Mouse (Mus musculus) CH12.LX (cell line): ENCODE data around the gene Hes2. TPM values are rescaled to one million over a fixed set of nuclear protein-coding genes. Genes with fewer than 3 reads are reported as not detected.

Experiments
- DNase-seq: peaks from one replicate; pipeline ENCODE4 v3.0.0-alpha.2; 2013; ENCODE audit errors: extremely low read depth
- H3K27ac ChIP-seq: 2 replicates; pipeline ENCODE4 v1.5.1; 2012; ENCODE audit warnings: low read depth, mild to moderate bottlenecking, control low read depth, moderate library complexity; ENCODE audit not compliant: insufficient read depth
- H3K27me3 ChIP-seq: replicated peaks from 2 replicates; pipeline ENCODE3; 2012; ENCODE audit warnings: inconsistent platforms
- H3K36me3 ChIP-seq, 2 experiments: replicated peaks in 1 of 2; 2 replicates each; pipeline versions ENCODE3 to v1.6.1; 2012; ENCODE audit warnings: inconsistent platforms in 1 of 2, low read length in 1 of 2, mild to moderate bottlenecking in 1 of 2, mixed read lengths in 1 of 2, moderate library complexity in 1 of 2; ENCODE audit not compliant: control insufficient read depth in 1 of 2, insufficient read depth in 1 of 2
- H3K4me1 ChIP-seq, 2 experiments: 2 replicates each; pipeline ENCODE4 v1.6.1; 2012; ENCODE audit warnings: inconsistent platforms in 1 of 2, moderate library complexity in 1 of 2; ENCODE audit not compliant: insufficient read depth in 2 of 2, control insufficient read depth in 1 of 2
- H3K4me2 ChIP-seq: 2 replicates; pipeline ENCODE4 v1.6.1; 2012; ENCODE audit warnings: low read depth, mild to moderate bottlenecking, control low read depth; ENCODE audit not compliant: poor library complexity, insufficient read depth, severe bottlenecking
- H3K4me3 ChIP-seq, 3 experiments: fragments of 150-350 bp in 1 of 3; sonication (generic) in 1 of 3; replicated peaks in 1 of 3; 2 replicates each; pipeline versions ENCODE3 to v1.5.1; 2011 to 2012; ENCODE audit warnings: low read depth in 2 of 3, low read length in 2 of 3, mild to moderate bottlenecking in 2 of 3, moderate library complexity in 2 of 3, control low read depth in 1 of 3, improper control_type of control experiment in 1 of 3, inconsistent platforms in 1 of 3, mixed read lengths in 1 of 3; ENCODE audit not compliant: poor library complexity in 1 of 3
- H3K79me2 ChIP-seq: replicated peaks from 2 replicates; pipeline ENCODE4 v1.6.1; 2012; ENCODE audit warnings: mild to moderate bottlenecking, moderate library complexity; ENCODE audit not compliant: control insufficient read depth, poor library complexity, insufficient read depth, severe bottlenecking; ENCODE audit errors: extremely low read depth
- H3K9ac ChIP-seq: 2 replicates; pipeline ENCODE4 v1.6.1; 2012; ENCODE audit warnings: low read depth, mild to moderate bottlenecking, control low read depth, moderate library complexity; ENCODE audit not compliant: insufficient read depth
- H3K9me3 ChIP-seq: replicated peaks from 2 replicates; pipeline ENCODE3; 2012; ENCODE audit warnings: low read length, inconsistent platforms, mixed read lengths
- BHLHE40 ChIP-seq: IDR thresholded peaks from 2 replicates; pipeline ENCODE4 v1.6.1; 2011; ENCODE audit warnings: mild to moderate bottlenecking, low read depth, low read length, improper control_type of control experiment
- CHD1 ChIP-seq: IDR thresholded peaks from 2 replicates; pipeline ENCODE4 v1.6.1; 2012; ENCODE audit warnings: low read depth, low read length, improper control_type of control experiment, inconsistent platforms
- CTCF ChIP-seq, 2 experiments: IDR thresholded peaks in 1 of 2; conservative IDR thresholded peaks in 1 of 2; 2 replicates each; pipeline ENCODE4 v1.5.1; 2011 to 2012; ENCODE audit warnings: low read depth in 2 of 2, low read length in 2 of 2, improper control_type of control experiment in 1 of 2, inconsistent platforms in 1 of 2, mild to moderate bottlenecking in 1 of 2, moderate library complexity in 1 of 2
- ELF1 ChIP-seq: IDR thresholded peaks from 2 replicates; pipeline ENCODE4 v1.6.1; 2014; ENCODE audit warnings: low read depth, mild to moderate bottlenecking, inconsistent platforms, low read length, improper control_type of control experiment
- EP300 ChIP-seq: IDR thresholded peaks from 2 replicates; pipeline ENCODE4 v1.6.1; 2011; ENCODE audit warnings: low read length, improper control_type of control experiment
- GABPA ChIP-seq: IDR thresholded peaks from 2 replicates; pipeline ENCODE4 v1.6.1; 2012; ENCODE audit warnings: low read depth, low read length, improper control_type of control experiment, inconsistent platforms; ENCODE audit not compliant: insufficient replicate concordance
- HCFC1 ChIP-seq: IDR thresholded peaks from 2 replicates; pipeline ENCODE4 v1.6.1; 2012; ENCODE audit warnings: low read depth, mild to moderate bottlenecking, inconsistent platforms, low read length, improper control_type of control experiment
- KAT2A ChIP-seq: IDR thresholded peaks from 2 replicates; pipeline ENCODE4 v1.6.1; 2012; ENCODE audit warnings: low read length, improper control_type of control experiment, inconsistent platforms; ENCODE audit not compliant: insufficient replicate concordance
- MAFK ChIP-seq: IDR thresholded peaks from 2 replicates; pipeline ENCODE4 v1.6.1; 2011; ENCODE audit warnings: low read length, improper control_type of control experiment; ENCODE audit not compliant: insufficient replicate concordance
- MAZ ChIP-seq: IDR thresholded peaks from 2 replicates; pipeline ENCODE4 v1.6.1; 2012; ENCODE audit warnings: low read depth, mild to moderate bottlenecking, inconsistent platforms, low read length, improper control_type of control experiment, moderate library complexity
- MEF2A ChIP-seq: IDR thresholded peaks from 2 replicates; pipeline ENCODE4 v1.6.1; 2014; ENCODE audit warnings: low read depth, mild to moderate bottlenecking, inconsistent platforms, low read length, improper control_type of control experiment, borderline replicate concordance
- NRF1 ChIP-seq: IDR thresholded peaks from 2 replicates; pipeline ENCODE4 v1.6.1; 2014; ENCODE audit warnings: low read depth, mild to moderate bottlenecking, inconsistent platforms, low read length, improper control_type of control experiment, moderate library complexity
- PAX5 ChIP-seq: IDR thresholded peaks from 2 replicates; pipeline ENCODE4 v1.6.1; 2012; ENCODE audit warnings: low read length, inconsistent platforms, mixed read lengths
- POLR2AphosphoS2 ChIP-seq: IDR thresholded peaks from 2 replicates; pipeline ENCODE4 v1.6.1; 2011; ENCODE audit warnings: low read depth, low read length, improper control_type of control experiment
- RCOR1 ChIP-seq: conservative IDR thresholded peaks from 2 replicates; pipeline ENCODE4 v1.6.1; 2012; ENCODE audit warnings: low read depth, mild to moderate bottlenecking, inconsistent platforms, low read length, improper control_type of control experiment
- SIN3A ChIP-seq: IDR thresholded peaks from 2 replicates; pipeline ENCODE4 v1.6.1; 2012; ENCODE audit warnings: low read length, improper control_type of control experiment, inconsistent platforms
- SMC3 ChIP-seq: IDR thresholded peaks from 2 replicates; pipeline ENCODE4 v1.6.1; 2011; ENCODE audit warnings: low read depth, low read length, improper control_type of control experiment
- TCF12 ChIP-seq: IDR thresholded peaks from 2 replicates; pipeline ENCODE4 v1.6.1; 2014; ENCODE audit warnings: low read depth, mild to moderate bottlenecking, inconsistent platforms, low read length, improper control_type of control experiment
- USF1 ChIP-seq: IDR thresholded peaks from 2 replicates; pipeline ENCODE4 v1.6.1; 2014; ENCODE audit warnings: low read depth, mild to moderate bottlenecking, inconsistent platforms, low read length, improper control_type of control experiment
- USF2 ChIP-seq: conservative IDR thresholded peaks from 2 replicates; pipeline ENCODE4 v1.6.1; 2011; ENCODE audit warnings: low read depth, low read length, improper control_type of control experiment
- ZC3H11A ChIP-seq: IDR thresholded peaks from 2 replicates; pipeline ENCODE4 v1.6.1; 2012; ENCODE audit warnings: low read depth, mild to moderate bottlenecking, inconsistent platforms, low read length, improper control_type of control experiment
- ZMIZ1 ChIP-seq: IDR thresholded peaks from 2 replicates; pipeline ENCODE4 v1.6.1; 2012; ENCODE audit warnings: low read depth, mild to moderate bottlenecking, inconsistent platforms, low read length, improper control_type of control experiment
- ZNF384 ChIP-seq: IDR thresholded peaks from 2 replicates; pipeline ENCODE4 v1.6.1; 2012; ENCODE audit warnings: low read depth, low read length, improper control_type of control experiment, inconsistent platforms
- dilution Hi-C: fragments of 300-500 bp; cut with MboI; formaldehyde crosslinking; loops from 2 replicates; pipeline ENCODE4 v1.14.3; 2020; ENCODE audit warnings: low sequenced_read_pairs; ENCODE audit not compliant: extremely low pct_unique_long_range_greater_than_20kb, extremely low pct_ligation_motif_present
- in situ Hi-C: fragments of 300-500 bp; cut with MboI; formaldehyde crosslinking; loops from 3 replicates; pipeline ENCODE4 v1.14.3; 2019; ENCODE audit warnings: low sequenced_read_pairs, low pct_ligation_motif_present, low pct_unique_long_range_greater_than_20kb, mixed read lengths
- polyA plus RNA-seq: library from polyadenylated mRNA; unstranded; fragments of >175 nt; gene quantifications from 2 replicates; pipeline ENCODE4 v1.2.1, GENCODE M21; 2012; ENCODE audit warnings: low read depth; ENCODE audit not compliant: insufficient read length
- total RNA-seq, 2 experiments: library from RNA; depleted of rRNA; stranded (reverse); fragments of 300-350 nt in 1 of 2; fragments of >200 nt in 1 of 2; gene quantifications; 2 replicates each; pipeline ENCODE4 v1.2.3; 2012 to 2014

The Hes2 gene
- total and polyA plus RNA-seq, 3 experiments = not detected

- TF ChIP-seq KAT2A (no peak), POLR2AphosphoS2 (no peak), SMC3 (no peak), USF2 (no peak), PAX5 (no peak), ZC3H11A (no peak), GABPA (no peak), SIN3A (no peak), ELF1 (no peak), CHD1 (no peak), MAFK (no peak), ZNF384 (no peak), BHLHE40 (no peak), EP300 (no peak), MEF2A (no peak), TCF12 (no peak)
- TF ChIP-seq, all 38 proteins: peak for 0
- Histone ChIP-seq H3K4me3 (no peak overlapping the region), H3K9me3 (peaks cover 8% of the 10 kb centered on the region), H3K27me3 (peaks cover 71% of the 10 kb centered on the region), H3K4me2 (no peak overlapping the region), H3K27ac (no peak overlapping the region), H3K4me1 (peaks cover 1 to 10% of the 10 kb centered on the region in 2 experiments), H3K9ac (no peak overlapping the region), H3K79me2 (no peaks in the 10 kb centered on the region), H3K36me3 (peaks cover 0 to 3% of the 10 kb centered on the region in 2 experiments)
- no peak for DNase-seq
- dilution Hi-C loops (no loop called here), in situ Hi-C loops (no loop called here)
These were observed 48.0 kb upstream of the Hes2 start for GRCm38 (mm10) chr4:152110689-152111088.

DNA sequence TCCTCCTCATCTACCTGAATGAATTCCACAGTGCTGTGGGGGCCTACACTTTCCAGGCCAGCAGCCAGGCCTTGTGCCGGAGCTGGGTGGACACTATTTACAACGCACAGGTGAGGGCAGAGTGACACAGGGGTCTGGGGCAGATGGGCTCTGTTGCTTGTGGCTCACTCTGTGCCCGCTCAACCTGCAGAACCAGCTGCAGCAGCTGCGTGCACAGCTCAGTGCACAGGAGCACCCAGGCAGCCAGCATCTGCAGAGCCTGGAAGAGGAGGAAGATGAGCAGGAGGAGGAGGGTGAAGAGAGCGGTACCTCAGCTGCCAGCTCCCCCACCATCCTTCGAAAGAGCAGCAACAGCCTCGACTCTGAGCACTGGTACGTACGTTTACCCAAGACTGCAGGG lies 46.3 kb upstream of the Hes2 start:
- Histone ChIP-seq H3K9me3 (peaks cover 8% of the 10 kb centered on the region), H3K4me2 (no peak overlapping the region), H3K9ac (no peak overlapping the region), H3K4me3 (no peak overlapping the region), H3K27me3 (peaks cover 76% of the 10 kb centered on the region), H3K27ac (no peak overlapping the region), H3K36me3 (peaks cover 0 to 3% of the 10 kb centered on the region in 2 experiments), H3K79me2 (no peaks in the 10 kb centered on the region), H3K4me1 (peaks cover 7 to 24% of the 10 kb centered on the region in 2 experiments)
- in situ Hi-C loops = no loop called here
- dilution Hi-C loops = no loop called here
- TF ChIP-seq TCF12 (no peak), EP300 (no peak), ZMIZ1 (no peak), CTCF (conservative IDR thresholded peaks at IDR 0.05 in 1 of 2, IDR thresholded peaks at IDR 0.05 in 1 of 2; ENCODE audit: low read depth in 2 of 2, low read length in 2 of 2) (no peak), USF1 (no peak), ELF1 (no peak), KAT2A (no peak), GABPA (no peak), NRF1 (no peak), PAX5 (no peak), MEF2A (no peak), RCOR1 (no peak), MAZ (no peak), HCFC1 (no peak)
- no peak for DNase-seq
